Mouse (Mus musculus): ENCODE measurements around the gene Gm42791. TPM values are rescaled to one million over a fixed set of nuclear protein-coding genes. Genes with fewer than 3 reads are reported as not detected.

Gm42791 gene
- polyA plus RNA-seq, 1 experiment, result 0.78 TPM

DNA sequence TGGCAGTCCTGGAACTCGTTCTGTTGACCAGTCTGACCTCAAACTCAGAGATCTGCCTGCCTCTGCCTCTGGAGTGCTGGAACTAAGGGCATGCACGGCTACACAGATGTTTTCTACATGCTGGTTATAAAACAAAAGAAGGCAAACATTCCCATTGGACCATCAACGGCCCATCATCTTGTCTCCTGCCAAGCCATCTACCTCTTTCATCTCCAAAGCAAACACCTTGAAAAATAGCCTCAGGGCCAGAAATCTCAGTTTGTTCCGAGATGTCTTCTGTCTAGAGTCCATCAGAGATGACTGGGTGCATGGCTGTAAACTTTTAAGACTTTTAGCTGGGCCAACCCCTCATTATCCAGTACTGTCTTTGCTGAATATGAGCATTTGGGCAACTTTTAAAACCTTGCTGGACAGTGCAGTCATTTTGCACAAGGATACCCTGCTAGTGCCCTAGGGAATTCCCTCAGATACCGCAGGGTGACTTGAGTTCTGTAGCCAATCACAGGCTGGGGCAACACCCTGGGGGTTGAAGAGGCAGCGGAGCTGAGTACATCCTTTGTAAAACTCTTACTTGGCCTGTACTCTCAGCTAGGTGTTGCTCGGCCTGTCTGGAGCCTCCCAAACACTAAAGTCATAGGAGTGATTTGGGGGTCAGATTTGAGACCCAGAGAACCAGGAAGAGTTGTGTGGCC, 19.0 kb upstream of the Gm42791 start:
- Histone ChIP-seq H3K4me1 (ENCODE audit: control insufficient read depth, insufficient read depth, low read length) (0 out of 2 replicates have a peak, but pooled peaks cover 4% of the 10 kb centered on the region), H3K4me3 (ENCODE audit: insufficient read depth, low read length) (no peak overlapping the region), H3K27ac (ENCODE audit: insufficient read depth, low read depth, low read length) (no peak overlapping the region)
- TF ChIP-seq CTCF (IDR thresholded peaks at IDR 0.05; ENCODE audit: low read depth, low read length) (no peak), POLR2A (IDR thresholded peaks at IDR 0.05; ENCODE audit: borderline replicate concordance, low read depth, low read length) (no peak)

DNA sequence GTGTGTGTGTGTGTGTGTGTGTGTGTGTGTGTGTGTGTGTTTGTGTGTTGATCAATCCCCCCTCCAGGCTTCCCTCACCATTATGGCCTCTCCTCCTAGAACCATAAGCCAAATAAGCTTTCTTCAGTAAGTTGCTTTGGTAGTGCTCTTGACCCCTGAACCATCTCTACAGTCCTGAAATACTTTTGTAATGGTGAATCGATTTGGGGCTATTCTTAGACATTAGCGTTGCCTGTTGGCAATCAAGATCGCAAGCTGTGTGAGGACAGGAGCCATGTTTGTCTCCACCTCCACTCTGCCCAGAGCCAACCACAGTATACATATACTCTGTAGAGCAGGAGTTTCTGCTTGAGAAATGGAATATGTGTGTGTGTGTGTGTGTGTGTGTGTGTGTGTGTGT, 14.2 kb upstream of the Gm42791 start:
- peaks cover 9% of the 10 kb centered on the region for H3K4me1 ChIP-seq (ENCODE audit: control insufficient read depth, insufficient read depth, low read length)
- H3K4me3 ChIP-seq (ENCODE audit: insufficient read depth, low read length), result no peak overlapping the region
- TF ChIP-seq CTCF (IDR thresholded peaks at IDR 0.05; ENCODE audit: low read depth, low read length) (no peak), POLR2A (IDR thresholded peaks at IDR 0.05; ENCODE audit: borderline replicate concordance, low read depth, low read length) (no peak)
- H3K27ac ChIP-seq (ENCODE audit: insufficient read depth, low read depth, low read length), result no peak overlapping the region

- H3K4me3 ChIP-seq (ENCODE audit: insufficient read depth, low read length), result no peak overlapping the region
- TF ChIP-seq POLR2A (IDR thresholded peaks at IDR 0.05; ENCODE audit: borderline replicate concordance, low read depth, low read length) (no peak), CTCF (IDR thresholded peaks at IDR 0.05; ENCODE audit: low read depth, low read length) (no peak)
- no peak overlapping the region for H3K27ac ChIP-seq (ENCODE audit: insufficient read depth, low read depth, low read length)
Measured at GRCm38 (mm10) chr5:149007295-149007646, 12.3 kb upstream of the Gm42791 start.

DNA sequence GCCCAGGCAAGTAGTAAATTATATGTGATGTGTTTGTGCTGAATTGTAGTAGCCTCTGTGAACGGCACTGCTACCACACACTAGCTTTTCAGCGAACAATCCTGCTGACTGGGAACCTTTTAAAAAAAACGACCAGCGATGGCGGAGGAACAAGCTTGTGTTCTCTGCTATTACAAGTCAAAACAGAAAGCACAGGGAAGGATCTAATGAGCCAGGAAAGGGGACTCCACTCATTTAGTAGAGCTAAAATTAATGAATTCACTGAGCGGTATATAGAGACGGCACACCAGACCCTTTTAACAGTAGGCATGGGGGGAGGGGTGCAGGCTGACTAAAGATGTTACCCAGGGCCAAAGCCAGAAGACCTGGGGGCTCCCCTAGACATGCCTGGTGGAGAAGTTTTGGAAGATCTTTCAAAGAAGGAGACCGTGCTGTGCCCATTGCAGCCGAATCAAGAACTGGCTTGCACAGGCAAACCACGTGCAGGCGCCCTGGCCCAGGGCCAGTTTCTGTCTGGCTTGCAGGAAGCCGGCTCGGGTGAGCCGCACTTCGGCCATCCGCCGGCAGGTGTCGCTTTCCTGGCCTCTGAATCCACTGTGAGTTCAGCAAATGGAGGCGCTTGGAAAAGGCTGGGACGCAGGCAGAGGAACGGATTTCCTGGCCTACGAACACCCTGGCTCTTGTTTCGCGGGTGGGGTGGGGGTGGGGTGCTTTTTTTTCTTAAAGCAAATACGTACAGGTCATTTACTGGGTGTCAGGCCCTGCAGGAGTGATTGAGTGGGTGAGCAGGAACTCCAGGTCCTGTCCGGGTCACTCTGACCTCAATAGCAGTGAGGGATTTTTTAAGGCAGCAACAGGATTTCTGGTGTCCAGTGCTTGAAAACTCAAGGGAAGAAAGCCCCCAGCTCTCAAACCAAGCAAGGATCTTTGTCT, 11.7 kb upstream of the Gm42791 start:
- peaks cover 9% of the 10 kb centered on the region for H3K4me1 ChIP-seq (ENCODE audit: control insufficient read depth, insufficient read depth, low read length)

More at GRCm38 (mm10) chr5:149007295-149007646, 12.3 kb upstream of the Gm42791 start:
- H3K4me1 ChIP-seq (ENCODE audit: control insufficient read depth, insufficient read depth, low read length), result peaks cover 9% of the 10 kb centered on the region

GRCm38 (mm10) chr5:149005701-149006361, 10.9 kb upstream of the Gm42791 start:
- TF ChIP-seq CTCF (IDR thresholded peaks at IDR 0.05; ENCODE audit: low read depth, low read length) (no peak), POLR2A (IDR thresholded peaks at IDR 0.05; ENCODE audit: borderline replicate concordance, low read depth, low read length) (no peak)
- Histone ChIP-seq H3K27ac (ENCODE audit: insufficient read depth, low read depth, low read length) (no peak overlapping the region), H3K4me3 (ENCODE audit: insufficient read depth, low read length) (peak overlapping the region; percentile 58), H3K4me1 (ENCODE audit: control insufficient read depth, insufficient read depth, low read length) (peaks cover 9% of the 10 kb centered on the region)

More for the DNA sequence above, 11.7 kb upstream of the Gm42791 start:
- Histone ChIP-seq H3K4me3 (ENCODE audit: insufficient read depth, low read length) (peak overlapping the region; percentile 58), H3K27ac (ENCODE audit: insufficient read depth, low read depth, low read length) (peak overlapping the region; percentile 56)
- peak; percentile 74 for TF ChIP-seq CTCF (IDR thresholded peaks at IDR 0.05; ENCODE audit: low read depth, low read length)
- no peak for TF ChIP-seq POLR2A (IDR thresholded peaks at IDR 0.05; ENCODE audit: borderline replicate concordance, low read depth, low read length)

GRCm38 (mm10) chr5:149005083-149005482, 10.1 kb upstream of the Gm42791 start:
- Histone ChIP-seq H3K4me1 (ENCODE audit: control insufficient read depth, insufficient read depth, low read length) (peaks cover 9% of the 10 kb centered on the region), H3K27ac (ENCODE audit: insufficient read depth, low read depth, low read length) (no peak overlapping the region), H3K4me3 (ENCODE audit: insufficient read depth, low read length) (no peak overlapping the region)
- TF ChIP-seq POLR2A (IDR thresholded peaks at IDR 0.05; ENCODE audit: borderline replicate concordance, low read depth, low read length) (no peak), CTCF (IDR thresholded peaks at IDR 0.05; ENCODE audit: low read depth, low read length) (no peak)

GRCm38 (mm10) chr5:149003137-149003536, 8.2 kb upstream of the Gm42791 start:
- Histone ChIP-seq H3K4me1 (ENCODE audit: control insufficient read depth, insufficient read depth, low read length) (peaks cover 9% of the 10 kb centered on the region), H3K4me3 (ENCODE audit: insufficient read depth, low read length) (no peak overlapping the region), H3K27ac (ENCODE audit: insufficient read depth, low read depth, low read length) (no peak overlapping the region)
- TF ChIP-seq POLR2A (IDR thresholded peaks at IDR 0.05; ENCODE audit: borderline replicate concordance, low read depth, low read length), result no peak
- no peak for TF ChIP-seq CTCF (IDR thresholded peaks at IDR 0.05; ENCODE audit: low read depth, low read length)

DNA sequence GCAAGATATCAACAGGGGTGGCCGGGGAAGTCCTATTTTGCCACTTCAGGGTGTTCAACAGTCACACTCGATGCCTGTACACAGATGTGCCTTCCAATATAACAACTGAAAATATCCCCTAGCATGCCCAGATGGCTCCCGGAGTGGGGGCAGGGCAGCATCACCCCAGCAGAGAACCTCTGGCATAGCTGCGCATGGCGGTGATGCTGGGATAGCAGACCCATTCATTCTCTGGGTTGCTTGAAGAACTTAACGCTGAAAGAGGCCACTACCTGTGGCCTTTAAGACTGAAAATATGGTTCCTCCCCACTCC, 7.8 kb upstream of the Gm42791 start:
- H3K4me1 ChIP-seq (ENCODE audit: control insufficient read depth, insufficient read depth, low read length), result peaks cover 9% of the 10 kb centered on the region
- TF ChIP-seq CTCF (IDR thresholded peaks at IDR 0.05; ENCODE audit: low read depth, low read length), result no peak

DNA sequence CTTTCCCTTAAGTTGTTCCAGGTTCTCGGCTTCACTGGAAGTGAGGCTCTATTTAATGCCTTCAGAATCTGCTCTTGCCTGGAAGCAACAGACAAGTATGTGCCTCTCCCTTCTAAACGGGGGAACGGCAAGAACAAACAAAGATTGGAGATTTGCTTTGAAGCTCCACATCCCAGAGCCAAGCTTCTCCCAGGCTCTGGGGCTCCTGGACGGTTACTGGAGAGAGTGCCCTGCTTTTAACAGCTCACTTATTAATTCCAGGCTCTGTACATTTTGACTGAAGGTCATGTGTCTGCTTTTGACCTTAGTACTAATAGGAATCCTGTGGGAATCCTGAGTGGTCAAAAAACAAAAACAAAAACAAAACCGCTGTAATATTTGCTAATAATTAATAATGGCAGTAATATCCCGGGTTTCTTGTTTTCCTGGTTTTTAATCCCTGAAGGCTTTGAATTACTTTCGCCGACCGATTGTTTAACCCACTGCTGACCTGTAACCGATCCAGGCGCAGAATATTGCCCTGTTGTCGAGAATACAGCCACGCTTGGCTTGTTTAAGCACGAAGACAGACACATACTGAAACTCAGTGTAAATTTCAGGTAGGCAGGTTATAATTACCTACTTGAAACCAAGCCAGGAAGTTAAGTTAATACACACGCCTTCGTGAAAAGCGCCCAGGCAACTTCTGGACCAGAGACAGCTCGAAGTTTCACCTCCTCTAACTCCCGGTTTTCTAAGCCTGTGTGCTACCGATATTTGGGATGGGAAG, 7.3 kb upstream of the Gm42791 start:
- no peak overlapping the region for H3K27ac ChIP-seq (ENCODE audit: insufficient read depth, low read depth, low read length)
- H3K4me1 ChIP-seq (ENCODE audit: control insufficient read depth, insufficient read depth, low read length), result peaks cover 7% of the 10 kb centered on the region
- TF ChIP-seq CTCF (IDR thresholded peaks at IDR 0.05; ENCODE audit: low read depth, low read length), result no peak
- no peak for TF ChIP-seq POLR2A (IDR thresholded peaks at IDR 0.05; ENCODE audit: borderline replicate concordance, low read depth, low read length)
- no peak overlapping the region for H3K4me3 ChIP-seq (ENCODE audit: insufficient read depth, low read length)

More for the DNA sequence above, 7.8 kb upstream of the Gm42791 start:
- no peak overlapping the region for H3K27ac ChIP-seq (ENCODE audit: insufficient read depth, low read depth, low read length)
- no peak overlapping the region for H3K4me3 ChIP-seq (ENCODE audit: insufficient read depth, low read length)
